Mouse (Mus musculus) ES-Bruce4 (cell line): ENCODE measurements around the gene Mtrex. TPM values are rescaled to one million over a fixed set of nuclear protein-coding genes. Genes with fewer than 3 reads are reported as not detected.
A peak's percentile ranks its signal among the peaks of the same experiment; 100 is the strongest.

Experiments used
- H3K27ac ChIP-seq: 2 replicates; pipeline ENCODE4 v1.5.1; 2012; ENCODE audit warnings: low read length, inconsistent platforms; ENCODE audit not compliant: insufficient read depth
- H3K27me3 ChIP-seq: 2 replicates; pipeline ENCODE4 v1.6.1; 2012; ENCODE audit warnings: mild to moderate bottlenecking, low read length, inconsistent platforms; ENCODE audit not compliant: control insufficient read depth, poor library complexity, insufficient read depth, severe bottlenecking
- H3K36me3 ChIP-seq: 2 replicates; pipeline ENCODE4 v1.6.1; 2012; ENCODE audit warnings: inconsistent platforms, mild to moderate bottlenecking, low read length, moderate library complexity; ENCODE audit not compliant: control insufficient read depth, poor library complexity, insufficient read depth, severe bottlenecking
- H3K4me1 ChIP-seq: one replicate; pipeline ENCODE4 v1.8.1; 2011; ENCODE audit warnings: low read length; ENCODE audit not compliant: control insufficient read depth, insufficient read depth
- H3K4me3 ChIP-seq: 2 replicates; pipeline ENCODE4 v1.5.1; 2011; ENCODE audit warnings: low read depth, mild to moderate bottlenecking, low read length
- H3K9ac ChIP-seq: 2 replicates; pipeline ENCODE4 v1.6.1; 2012; ENCODE audit warnings: low read depth, mild to moderate bottlenecking, inconsistent platforms; ENCODE audit not compliant: poor library complexity, severe bottlenecking
- H3K9me3 ChIP-seq: replicated peaks from 2 replicates; pipeline ENCODE4 v1.6.1; 2012; ENCODE audit warnings: mild to moderate bottlenecking, low read length, inconsistent platforms; ENCODE audit not compliant: control insufficient read depth, poor library complexity, insufficient read depth, severe bottlenecking
- CTCF ChIP-seq: IDR thresholded peaks from one replicate; pipeline ENCODE4 v1.8.1; 2011; ENCODE audit warnings: low read depth, low read length
- EP300 ChIP-seq: IDR thresholded peaks from 2 replicates; pipeline ENCODE4 v1.6.1; 2011; ENCODE audit warnings: low read depth, low read length; ENCODE audit not compliant: insufficient read depth
- POLR2A ChIP-seq: IDR thresholded peaks from one replicate; pipeline ENCODE4 v1.8.1; 2011; ENCODE audit warnings: low read length; ENCODE audit not compliant: insufficient read depth
- polyA plus RNA-seq: library from polyadenylated mRNA; stranded (reverse); fragments of >200 nt; gene quantifications from 2 replicates; pipeline ENCODE4 v1.2.4, GENCODE M21; 2011; ENCODE audit warnings: low read depth; ENCODE audit not compliant: missing spikeins, insufficient read depth, insufficient read length

Mtrex gene
- polyA plus RNA-seq, 1 experiment = 159 TPM

GRCm38 (mm10) chr13:112925976-112926375 lies 1.2 kb downstream of the Mtrex start:
- no peak overlapping the region for H3K27ac ChIP-seq
- peak overlapping the region; percentile 89 for H3K9ac ChIP-seq
- H3K9me3 ChIP-seq = no peaks in the 10 kb centered on the region
- H3K27me3 ChIP-seq = no peaks in the 10 kb centered on the region
- peaks cover 2% of the 10 kb centered on the region for H3K36me3 ChIP-seq
- H3K4me1 ChIP-seq = no peaks in the 10 kb centered on the region
- TF ChIP-seq CTCF (no peak), POLR2A (no peak), EP300 (no peak)
- peak overlapping the region; percentile 80 for H3K4me3 ChIP-seq

GRCm38 (mm10) chr13:112925266-112925665 lies 1.9 kb downstream of the Mtrex start:
- peak overlapping the region; percentile 13; the same call in 1 of the 2 replicates for H3K4me3 ChIP-seq
- H3K27me3 ChIP-seq = no peaks in the 10 kb centered on the region
- no peak overlapping the region for H3K9ac ChIP-seq
- no peak overlapping the region for H3K27ac ChIP-seq
- H3K4me1 ChIP-seq = no peaks in the 10 kb centered on the region
- no peaks in the 10 kb centered on the region for H3K9me3 ChIP-seq
- peaks cover 4% of the 10 kb centered on the region for H3K36me3 ChIP-seq
- TF ChIP-seq CTCF = no peak
- no peak for TF ChIP-seq POLR2A
- no peak for TF ChIP-seq EP300

GRCm38 (mm10) chr13:112920906-112921305 lies 6.3 kb downstream of the Mtrex start:
- no peaks in the 10 kb centered on the region for H3K9me3 ChIP-seq

GRCm38 (mm10) chr13:112919141-112919865 lies 7.9 kb downstream of the Mtrex start:
- TF ChIP-seq EP300 (no peak), POLR2A (no peak), CTCF (no peak)
- Histone ChIP-seq H3K4me1 (no peaks in the 10 kb centered on the region), H3K27ac (no peak overlapping the region), H3K27me3 (no peaks in the 10 kb centered on the region), H3K4me3 (no peak overlapping the region), H3K9me3 (no peaks in the 10 kb centered on the region), H3K36me3 (peaks cover 27% of the 10 kb centered on the region), H3K9ac (no peak overlapping the region)

More at GRCm38 (mm10) chr13:112920906-112921305, 6.3 kb downstream of the Mtrex start:
- TF ChIP-seq CTCF (no peak), EP300 (no peak), POLR2A (no peak)
- Histone ChIP-seq H3K27ac (no peak overlapping the region), H3K9ac (no peak overlapping the region), H3K4me1 (no peaks in the 10 kb centered on the region), H3K27me3 (no peaks in the 10 kb centered on the region), H3K36me3 (peaks cover 26% of the 10 kb centered on the region), H3K4me3 (no peak overlapping the region)

- no peaks in the 10 kb centered on the region for H3K4me1 ChIP-seq
- no peaks in the 10 kb centered on the region for H3K9me3 ChIP-seq
- no peaks in the 10 kb centered on the region for H3K27me3 ChIP-seq
- H3K27ac ChIP-seq = no peak overlapping the region
- H3K36me3 ChIP-seq = peaks cover 46% of the 10 kb centered on the region
- no peak overlapping the region for H3K9ac ChIP-seq
- no peak for TF ChIP-seq POLR2A
- no peak for TF ChIP-seq EP300
- TF ChIP-seq CTCF = no peak
- H3K4me3 ChIP-seq = no peak overlapping the region
Observed at GRCm38 (mm10) chr13:112910434-112910833, 16.8 kb downstream of the Mtrex start.

- Histone ChIP-seq H3K4me3 (no peak overlapping the region), H3K27me3 (no peaks in the 10 kb centered on the region), H3K4me1 (no peaks in the 10 kb centered on the region), H3K27ac (no peak overlapping the region), H3K9ac (no peak overlapping the region), H3K36me3 (peaks cover 53% of the 10 kb centered on the region), H3K9me3 (no peaks in the 10 kb centered on the region)
- TF ChIP-seq EP300 (no peak), POLR2A (no peak), CTCF (no peak)
Observed at GRCm38 (mm10) chr13:112909663-112910062, 17.5 kb downstream of the Mtrex start.
